Mouse (Mus musculus): ENCODE results near the gene Il1r1. TPM values are rescaled to one million over a fixed set of nuclear protein-coding genes. Genes with fewer than 3 reads are reported as not detected.

Gene Il1r1
- total RNA-seq, 2 experiments from 2014 or later = 8.9 to 11.2 TPM

- Histone ChIP-seq H3K27ac (no peak overlapping the region), H3K4me3 (no peak overlapping the region)
- no peak for DNase-seq (ENCODE audit: low spot score in 2 of 2)
- no peak for TF ChIP-seq CTCF (conservative IDR thresholded peaks at IDR 0.05)
These were observed 96.9 kb downstream of the Il1r1 start for GRCm38 (mm10) chr1:40321824-40322223.

DNA sequence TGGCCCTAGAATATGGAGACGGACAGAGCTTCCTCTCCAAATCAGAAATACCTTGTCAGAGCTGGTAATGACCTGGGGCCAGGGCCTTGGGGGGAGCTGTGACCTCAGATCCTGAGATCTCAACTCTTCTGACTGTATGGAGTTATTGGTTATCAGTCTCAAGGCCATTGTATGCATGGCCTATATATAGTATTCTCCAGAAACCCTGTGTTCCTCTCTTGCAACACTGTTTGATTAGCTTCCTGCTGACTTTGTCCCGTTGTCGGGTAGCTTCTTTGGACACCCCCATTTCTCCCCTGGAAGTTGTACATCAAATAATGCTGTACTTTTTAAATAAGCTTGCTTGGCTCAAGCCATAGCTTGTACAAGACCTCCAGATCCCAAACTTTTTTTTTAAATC is 97.7 kb downstream of the Il1r1 start:
- DNase-seq (ENCODE audit: low spot score in 2 of 2) = no peak
- H3K4me3 ChIP-seq = no peak overlapping the region
- no peak overlapping the region for H3K27ac ChIP-seq
- TF ChIP-seq CTCF (conservative IDR thresholded peaks at IDR 0.05) = no peak

DNA sequence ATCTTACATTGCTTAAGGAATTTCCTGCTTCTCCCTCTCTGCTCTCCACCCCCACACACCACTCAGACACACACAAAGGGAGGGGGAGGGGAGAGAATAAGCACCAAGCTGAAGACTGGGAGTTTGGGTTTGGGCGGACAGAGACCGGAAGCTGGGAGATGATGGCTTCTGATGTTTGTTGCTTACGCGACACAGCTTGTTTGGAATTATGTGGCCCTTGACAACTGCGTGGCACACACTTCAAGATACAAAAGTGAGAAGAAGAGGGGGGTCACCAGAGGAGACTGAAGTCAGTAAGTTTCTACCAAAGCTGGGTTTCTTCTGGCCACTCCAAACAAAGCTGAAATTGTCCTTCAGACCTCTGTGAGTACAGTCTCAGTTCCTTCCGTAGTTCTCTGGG is 99.6 kb downstream of the Il1r1 start, which contains the start of gene Il1rl2:
TSS of gene Il1rl2 (plus strand) at position 154 of the 400 bp plus-strand sequence.
- DNase-seq (ENCODE audit: low spot score in 2 of 2) = no peak
- no peak for TF ChIP-seq CTCF (conservative IDR thresholded peaks at IDR 0.05)
- Histone ChIP-seq H3K4me3 (peak within 1 kb of the TSS; percentile 32), H3K27ac (no peak within 1 kb of the TSS)

GRCm38 (mm10) chr1:40324955-40325702 is 100.2 kb downstream of the Il1r1 start:
- Histone ChIP-seq H3K27ac (no peak overlapping the region), H3K4me3 (peak overlapping the region; percentile 32)
- no peak for TF ChIP-seq CTCF (conservative IDR thresholded peaks at IDR 0.05)
- no peak for DNase-seq (ENCODE audit: low spot score in 2 of 2)

DNA sequence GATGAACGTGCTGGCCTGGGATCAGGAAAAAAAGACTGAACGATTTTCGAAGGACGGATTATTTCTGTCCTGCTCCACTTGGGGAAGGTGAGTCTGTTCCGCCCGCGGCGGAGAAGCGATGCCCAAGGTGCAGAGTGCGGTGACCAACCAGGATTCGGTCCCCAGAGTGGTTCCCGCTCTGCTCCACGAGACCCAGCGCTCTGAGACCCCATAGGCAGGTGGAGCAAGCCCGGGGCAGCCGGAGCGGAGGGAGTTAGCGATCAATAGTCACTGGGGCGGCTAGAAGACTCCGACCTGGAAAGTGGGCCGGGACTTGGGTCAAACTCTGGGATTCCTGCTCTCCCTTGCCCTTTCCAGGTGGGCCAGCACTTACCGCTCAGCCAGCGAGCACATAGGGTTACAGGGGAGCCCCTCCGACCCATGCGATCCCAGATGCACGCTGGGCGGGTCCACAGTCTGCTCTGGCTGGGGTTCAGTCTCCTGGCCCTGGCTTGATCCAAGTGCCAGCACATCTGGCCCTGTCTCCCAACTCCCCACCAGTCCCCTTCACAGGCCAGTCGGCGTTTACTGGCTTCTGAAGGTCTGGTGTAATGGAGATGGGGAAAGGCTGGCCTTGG is 100.9 kb downstream of the Il1r1 start:
- Histone ChIP-seq H3K27ac (no peak overlapping the region), H3K4me3 (peak overlapping the region; percentile 32)
- no peak for TF ChIP-seq CTCF (conservative IDR thresholded peaks at IDR 0.05)
- DNase-seq (ENCODE audit: low spot score in 2 of 2) = no peak

DNA sequence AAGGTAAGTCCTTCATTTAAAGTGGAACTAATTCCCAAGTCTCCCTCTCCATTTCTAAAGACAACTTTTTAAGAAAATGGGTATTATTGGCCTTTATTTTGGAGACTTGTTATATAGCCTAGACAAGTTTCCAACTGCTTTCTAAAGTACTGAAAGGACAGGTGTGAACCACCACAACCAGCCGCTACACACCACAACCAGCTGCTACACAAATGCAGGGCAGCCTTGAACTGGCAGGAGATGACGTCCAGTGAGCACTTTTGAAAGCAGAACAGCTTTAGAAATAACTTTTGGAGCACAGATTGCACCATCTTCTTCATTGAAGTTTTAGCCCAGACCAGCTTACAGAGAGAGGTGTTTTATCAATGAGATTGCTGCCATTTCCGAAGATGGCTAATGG is 102.7 kb downstream of the Il1r1 start:
- no peak overlapping the region for H3K27ac ChIP-seq
- no peak for DNase-seq (ENCODE audit: low spot score in 2 of 2)
- no peak overlapping the region for H3K4me3 ChIP-seq
- no peak for TF ChIP-seq CTCF (conservative IDR thresholded peaks at IDR 0.05)

DNA sequence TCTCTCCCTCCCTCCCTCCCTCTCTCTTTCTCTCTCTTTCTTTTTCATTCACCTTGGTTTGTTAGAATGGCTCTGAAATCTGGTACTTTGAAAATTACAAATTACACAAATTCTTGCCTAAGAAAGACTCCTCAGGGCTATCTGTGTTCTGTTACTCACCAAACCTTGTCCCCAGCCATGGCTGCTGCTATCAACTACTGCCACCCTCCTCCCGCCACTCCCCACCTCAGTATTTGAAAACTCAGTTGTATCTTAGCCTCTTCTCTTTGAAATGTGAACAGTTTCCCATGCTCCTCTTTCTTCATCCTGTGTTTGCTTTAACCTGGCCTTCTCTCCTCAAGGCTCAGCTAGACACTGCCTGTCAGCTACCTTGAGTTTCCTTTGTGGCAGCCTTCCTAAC is 104.6 kb downstream of the Il1r1 start:
- no peak overlapping the region for H3K27ac ChIP-seq
- no peak overlapping the region for H3K4me3 ChIP-seq
- TF ChIP-seq CTCF (conservative IDR thresholded peaks at IDR 0.05) = no peak
- no peak for DNase-seq (ENCODE audit: low spot score in 2 of 2)

GRCm38 (mm10) chr1:40330181-40330580 is 105.3 kb downstream of the Il1r1 start:
- DNase-seq (ENCODE audit: low spot score in 2 of 2) = no peak
- H3K27ac ChIP-seq = no peak overlapping the region
- TF ChIP-seq CTCF (conservative IDR thresholded peaks at IDR 0.05) = no peak
- no peak overlapping the region for H3K4me3 ChIP-seq

- H3K4me3 ChIP-seq = no peak overlapping the region
- no peak for DNase-seq (ENCODE audit: low spot score in 2 of 2)
- no peak for TF ChIP-seq CTCF (conservative IDR thresholded peaks at IDR 0.05)
- no peak overlapping the region for H3K27ac ChIP-seq
These were observed 114.5 kb downstream of the Il1r1 start for GRCm38 (mm10) chr1:40339346-40339745.

DNA sequence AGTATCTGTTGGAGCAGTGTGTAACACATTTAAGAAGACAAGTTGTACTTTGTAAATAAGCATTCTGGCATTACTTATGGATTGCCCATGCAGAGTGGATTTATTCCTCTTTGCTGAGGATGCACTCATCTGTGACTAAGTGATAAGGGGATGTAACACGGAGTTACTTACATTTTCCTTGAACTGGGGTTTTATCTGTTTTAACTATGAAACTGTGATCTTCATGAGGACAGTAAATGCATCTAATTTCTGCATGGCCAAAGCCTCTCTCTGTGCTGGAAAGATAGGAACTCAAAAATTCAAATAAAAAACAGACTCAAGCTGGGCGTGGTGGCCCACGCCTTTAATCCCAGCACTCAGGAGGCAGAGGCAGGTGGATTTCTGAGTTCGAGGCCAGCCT is 115.2 kb downstream of the Il1r1 start:
- no peak overlapping the region for H3K27ac ChIP-seq
- no peak for DNase-seq (ENCODE audit: low spot score in 2 of 2)
- no peak overlapping the region for H3K4me3 ChIP-seq
- TF ChIP-seq CTCF (conservative IDR thresholded peaks at IDR 0.05) = no peak

DNA sequence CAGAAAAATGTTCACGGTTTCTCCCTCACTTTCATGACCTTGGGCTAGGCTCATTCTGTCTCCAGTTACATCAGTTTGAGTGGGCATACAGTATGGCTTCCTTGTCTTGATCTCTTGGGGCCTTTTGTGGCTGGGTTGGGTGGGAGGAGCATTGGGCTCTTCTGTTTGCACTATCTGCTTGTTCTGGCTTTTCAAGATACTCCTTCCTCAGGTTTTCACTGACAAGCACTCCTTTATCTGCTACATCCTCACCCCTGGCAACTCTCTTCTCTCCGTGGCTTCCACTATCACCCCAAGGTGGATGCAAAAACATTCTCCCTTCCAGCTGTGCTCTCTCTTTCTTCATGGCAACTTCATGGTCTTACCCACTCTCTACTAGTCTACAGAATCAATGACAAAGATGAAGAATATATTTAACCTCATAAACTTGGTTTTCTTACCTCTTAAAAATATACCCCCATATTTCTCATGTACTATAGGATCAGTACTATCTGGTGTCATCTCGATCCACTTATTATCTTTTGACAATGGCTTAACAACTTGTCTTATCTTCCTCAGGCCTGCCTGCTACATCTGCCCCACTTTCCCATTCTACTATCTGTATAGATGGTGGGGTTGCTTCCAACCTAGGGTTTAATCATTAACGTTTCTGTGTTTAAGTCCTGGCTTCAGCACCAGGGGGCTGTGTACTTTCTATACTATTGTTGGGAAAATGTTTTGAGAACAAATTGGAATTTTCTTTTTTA is 127.5 kb downstream of the Il1r1 start:
- no peak overlapping the region for H3K27ac ChIP-seq
- TF ChIP-seq CTCF (conservative IDR thresholded peaks at IDR 0.05) = no peak
- DNase-seq (ENCODE audit: low spot score in 2 of 2) = no peak
- H3K4me3 ChIP-seq = no peak overlapping the region

GRCm38 (mm10) chr1:40352904-40353286 is 128.0 kb downstream of the Il1r1 start:
- H3K27ac ChIP-seq = no peak overlapping the region
- no peak for TF ChIP-seq CTCF (conservative IDR thresholded peaks at IDR 0.05)
- DNase-seq (ENCODE audit: low spot score in 2 of 2) = no peak
- H3K4me3 ChIP-seq = no peak overlapping the region

DNA sequence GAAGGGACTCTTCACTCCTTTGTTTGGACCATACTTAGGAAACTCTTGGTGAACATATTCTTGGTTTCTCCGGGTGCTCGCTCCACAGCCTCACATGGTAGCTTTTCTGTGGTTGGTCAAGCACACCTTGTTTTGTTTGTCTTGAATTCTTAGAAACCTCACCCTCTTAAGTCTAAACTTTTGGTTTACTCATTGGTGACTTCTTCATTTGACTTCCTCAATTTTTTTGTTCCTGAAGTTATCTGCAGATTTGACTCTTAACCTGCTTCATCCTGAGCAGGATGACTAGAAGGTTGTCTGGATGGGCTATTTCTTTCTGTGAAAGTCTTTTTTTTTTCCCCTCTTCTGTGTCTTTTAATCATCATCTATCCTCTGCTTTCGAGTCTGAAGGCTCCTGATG is 129.8 kb downstream of the Il1r1 start:
- no peak for TF ChIP-seq CTCF (conservative IDR thresholded peaks at IDR 0.05)
- Histone ChIP-seq H3K4me3 (no peak overlapping the region), H3K27ac (no peak overlapping the region)
- DNase-seq (ENCODE audit: low spot score in 2 of 2) = no peak
